Mouse (Mus musculus): ENCODE results near the gene Lrmda. TPM values are rescaled to one million over a fixed set of nuclear protein-coding genes. Genes with fewer than 3 reads are reported as not detected.
A peak's percentile ranks its signal among the peaks of the same experiment; 100 is the strongest.

Lrmda gene
- total and polyA plus RNA-seq, 3 experiments = 0.43 to 1.1 (median 1.0) TPM

GRCm38 (mm10) chr14:22744701-22745100, 725.2 kb downstream of the Lrmda start:
- Histone ChIP-seq H3K36me3 (ENCODE audit: control insufficient read depth, insufficient read depth, low read length) (no peaks in the 10 kb centered on the region), H3K27ac (no peak overlapping the region), H3K4me1 (ENCODE audit: control insufficient read depth, insufficient read depth, low read length) (peaks cover 3% of the 10 kb centered on the region; the same call in 1 of the 2 replicates), H3K4me3 (no peak overlapping the region), H3K79me2 (replicated peaks; ENCODE audit: control insufficient read depth, insufficient read depth, low read length) (no peaks in the 10 kb centered on the region), H3K9ac (ENCODE audit: low read depth, low read length) (no peak overlapping the region), H3K27me3 (ENCODE audit: control insufficient read depth, insufficient read depth, low read length) (no peaks in the 10 kb centered on the region)
- TF ChIP-seq EP300 (IDR thresholded peaks at IDR 0.05; ENCODE audit: insufficient read depth, low read depth, low read length) = no peak
- no peak for TF ChIP-seq CTCF (IDR thresholded peaks at IDR 0.05)
- no peak for TF ChIP-seq POLR2A (IDR thresholded peaks at IDR 0.05; ENCODE audit: insufficient read depth, low read depth, low read length)
- no peak for DNase-seq
- intact Hi-C loops (cut with DNase I) = loop anchor here (5.0 kb wide), 1 partner anchor 97 kb away; no protein-coding TSS in a partner anchor
- WGBS = 69% methylated on average over 5 of the region's 5 CpGs

GRCm38 (mm10) chr14:22745263-22745881, 725.9 kb downstream of the Lrmda start:
- WGBS = 39% methylated on average over 1 of the region's 1 CpGs
- Histone ChIP-seq H3K9ac (ENCODE audit: low read depth, low read length) (no peak overlapping the region), H3K27me3 (ENCODE audit: control insufficient read depth, insufficient read depth, low read length) (no peaks in the 10 kb centered on the region), H3K4me3 (no peak overlapping the region), H3K27ac (no peak overlapping the region), H3K36me3 (ENCODE audit: control insufficient read depth, insufficient read depth, low read length) (no peaks in the 10 kb centered on the region), H3K4me1 (ENCODE audit: control insufficient read depth, insufficient read depth, low read length) (peaks cover 3% of the 10 kb centered on the region; the same call in 1 of the 2 replicates), H3K79me2 (replicated peaks; ENCODE audit: control insufficient read depth, insufficient read depth, low read length) (no peaks in the 10 kb centered on the region)
- DNase-seq = no peak
- intact Hi-C loops (cut with DNase I) = loop anchor here (5.0 kb wide), 1 partner anchor 98 kb away; no protein-coding TSS in a partner anchor
- no peak for TF ChIP-seq EP300 (IDR thresholded peaks at IDR 0.05; ENCODE audit: insufficient read depth, low read depth, low read length)
- no peak for TF ChIP-seq POLR2A (IDR thresholded peaks at IDR 0.05; ENCODE audit: insufficient read depth, low read depth, low read length)
- TF ChIP-seq CTCF (IDR thresholded peaks at IDR 0.05) = no peak

GRCm38 (mm10) chr14:22745882-22746480, 726.5 kb downstream of the Lrmda start:
- no peak for DNase-seq
- intact Hi-C loops (cut with DNase I) = loop anchor here (5.0 kb wide), 1 partner anchor 99 kb away; no protein-coding TSS in a partner anchor
- Histone ChIP-seq H3K36me3 (ENCODE audit: control insufficient read depth, insufficient read depth, low read length) (no peaks in the 10 kb centered on the region), H3K4me1 (ENCODE audit: control insufficient read depth, insufficient read depth, low read length) (peaks cover 3% of the 10 kb centered on the region; the same call in 1 of the 2 replicates), H3K27me3 (ENCODE audit: control insufficient read depth, insufficient read depth, low read length) (no peaks in the 10 kb centered on the region), H3K27ac (peak overlapping the region; percentile 28), H3K79me2 (replicated peaks; ENCODE audit: control insufficient read depth, insufficient read depth, low read length) (no peaks in the 10 kb centered on the region), H3K4me3 (no peak overlapping the region), H3K9ac (ENCODE audit: low read depth, low read length) (no peak overlapping the region)
- 38% methylated on average over 5 of the region's 5 CpGs for WGBS
- TF ChIP-seq CTCF (IDR thresholded peaks at IDR 0.05) = no peak
- TF ChIP-seq EP300 (IDR thresholded peaks at IDR 0.05; ENCODE audit: insufficient read depth, low read depth, low read length) = no peak
- TF ChIP-seq POLR2A (IDR thresholded peaks at IDR 0.05; ENCODE audit: insufficient read depth, low read depth, low read length) = no peak

- no peak for DNase-seq
- no peak overlapping the region for H3K4me3 ChIP-seq
- H3K9ac ChIP-seq (ENCODE audit: low read depth, low read length) = no peak overlapping the region
- H3K27me3 ChIP-seq (ENCODE audit: control insufficient read depth, insufficient read depth, low read length) = no peaks in the 10 kb centered on the region
- H3K4me1 ChIP-seq (ENCODE audit: control insufficient read depth, insufficient read depth, low read length) = peaks cover 3% of the 10 kb centered on the region; the same call in 1 of the 2 replicates
- no peaks in the 10 kb centered on the region for H3K79me2 ChIP-seq (replicated peaks; ENCODE audit: control insufficient read depth, insufficient read depth, low read length)
- H3K36me3 ChIP-seq (ENCODE audit: control insufficient read depth, insufficient read depth, low read length) = no peaks in the 10 kb centered on the region
- TF ChIP-seq CTCF (IDR thresholded peaks at IDR 0.05) (no peak), POLR2A (IDR thresholded peaks at IDR 0.05; ENCODE audit: insufficient read depth, low read depth, low read length) (no peak), EP300 (IDR thresholded peaks at IDR 0.05; ENCODE audit: insufficient read depth, low read depth, low read length) (no peak)
- WGBS = 68% methylated on average over 5 of the region's 5 CpGs
- no peak overlapping the region for H3K27ac ChIP-seq
- intact Hi-C loops (cut with DNase I) = loop anchor here (5.0 kb wide), 1 partner anchor 101 kb away; no protein-coding TSS in a partner anchor
Measured at GRCm38 (mm10) chr14:22747816-22748215, 728.3 kb downstream of the Lrmda start.

- H3K27ac ChIP-seq = no peak overlapping the region
- no peak for DNase-seq
- H3K4me1 ChIP-seq (ENCODE audit: control insufficient read depth, insufficient read depth, low read length) = peaks cover 3% of the 10 kb centered on the region; the same call in 1 of the 2 replicates
Measured at GRCm38 (mm10) chr14:22750409-22750808, 730.9 kb downstream of the Lrmda start.

GRCm38 (mm10) chr14:22751290-22751689, 731.8 kb downstream of the Lrmda start:
- no peak overlapping the region for H3K27ac ChIP-seq
- intact Hi-C loops (cut with DNase I) = loop anchor here (10.0 kb wide), 1 partner anchor 64 kb away; no protein-coding TSS in a partner anchor
- TF ChIP-seq EP300 (IDR thresholded peaks at IDR 0.05; ENCODE audit: insufficient read depth, low read depth, low read length) = no peak
- TF ChIP-seq POLR2A (IDR thresholded peaks at IDR 0.05; ENCODE audit: insufficient read depth, low read depth, low read length) = no peak
- no peak for TF ChIP-seq CTCF (IDR thresholded peaks at IDR 0.05)
- H3K79me2 ChIP-seq (replicated peaks; ENCODE audit: control insufficient read depth, insufficient read depth, low read length) = no peaks in the 10 kb centered on the region
- H3K4me3 ChIP-seq = no peak overlapping the region
- WGBS = 76% methylated on average over 10 of the region's 10 CpGs
- DNase-seq = no peak
- no peaks in the 10 kb centered on the region for H3K27me3 ChIP-seq (ENCODE audit: control insufficient read depth, insufficient read depth, low read length)
- H3K9ac ChIP-seq (ENCODE audit: low read depth, low read length) = no peak overlapping the region
- H3K4me1 ChIP-seq (ENCODE audit: control insufficient read depth, insufficient read depth, low read length) = no peaks in the 10 kb centered on the region
- no peaks in the 10 kb centered on the region for H3K36me3 ChIP-seq (ENCODE audit: control insufficient read depth, insufficient read depth, low read length)

More at GRCm38 (mm10) chr14:22750409-22750808, 730.9 kb downstream of the Lrmda start:
- Histone ChIP-seq H3K36me3 (ENCODE audit: control insufficient read depth, insufficient read depth, low read length) (no peaks in the 10 kb centered on the region), H3K4me3 (no peak overlapping the region), H3K9ac (ENCODE audit: low read depth, low read length) (no peak overlapping the region), H3K79me2 (replicated peaks; ENCODE audit: control insufficient read depth, insufficient read depth, low read length) (no peaks in the 10 kb centered on the region), H3K27me3 (ENCODE audit: control insufficient read depth, insufficient read depth, low read length) (no peaks in the 10 kb centered on the region)
- intact Hi-C loops (cut with DNase I) = loop anchor here (10.0 kb wide), 1 partner anchor 64 kb away; no protein-coding TSS in a partner anchor
- TF ChIP-seq CTCF (IDR thresholded peaks at IDR 0.05) = no peak
- no peak for TF ChIP-seq POLR2A (IDR thresholded peaks at IDR 0.05; ENCODE audit: insufficient read depth, low read depth, low read length)
- TF ChIP-seq EP300 (IDR thresholded peaks at IDR 0.05; ENCODE audit: insufficient read depth, low read depth, low read length) = no peak

Data from heart, adult 2 months (tissue).